Mouse (Mus musculus): ENCODE measurements around the gene Rpl28. TPM values are rescaled to one million over a fixed set of nuclear protein-coding genes. Genes with fewer than 3 reads are reported as not detected.
A peak's percentile ranks its signal among the peaks of the same experiment; 100 is the strongest.

Rpl28 gene
- polyA plus RNA-seq, 1 experiment from 2014 or later, result 169 TPM

DNA sequence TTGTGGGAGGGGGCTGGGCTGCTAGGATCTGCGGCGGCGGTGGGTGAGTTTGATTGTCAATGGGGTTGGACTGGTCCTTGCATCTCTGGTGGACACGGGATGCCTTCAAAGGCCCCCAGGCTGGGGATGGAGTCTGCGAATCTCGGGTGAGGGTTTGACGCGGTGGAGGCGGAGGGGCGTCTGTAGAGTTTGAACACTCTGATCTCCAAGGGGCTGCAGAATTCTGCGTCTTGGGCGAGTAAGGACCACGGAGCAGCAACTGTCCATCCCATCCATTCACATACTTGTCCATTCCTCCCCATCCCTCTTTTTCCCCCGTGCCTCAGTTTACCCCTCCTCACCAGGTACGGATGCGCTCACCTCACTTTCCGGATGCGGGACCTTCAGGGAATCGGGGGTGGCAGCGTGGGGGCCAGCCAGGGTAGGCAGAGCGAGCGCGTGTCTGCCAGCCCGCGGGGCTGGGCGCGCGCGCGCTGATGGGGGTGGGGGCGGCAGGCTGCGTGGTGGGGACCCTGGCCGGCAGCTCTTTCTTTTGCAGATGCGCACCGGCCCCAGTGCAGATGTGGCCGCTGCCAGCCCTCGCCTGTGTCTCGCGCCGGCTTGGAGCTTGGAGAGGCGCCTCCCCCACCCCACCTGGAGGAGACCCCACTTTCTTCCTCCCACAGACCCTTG, 51.7 kb downstream of the Rpl28 start, which contains the start of gene Shisa7:
Gene Shisa7, minus strand, starts transcription at position 452 of the 672 bp plus-strand sequence.
- no peaks in the 10 kb centered on the region for H3K36me3 ChIP-seq (replicated peaks; ENCODE audit: control insufficient read depth, insufficient read depth, low read depth, low read length)
- no peak within 1 kb of the TSS for H3K27ac ChIP-seq (replicated peaks; ENCODE audit: low read depth, low read length)
- H3K4me1 ChIP-seq (ENCODE audit: control insufficient read depth, insufficient read depth, low read length), result peaks cover 10% of the 10 kb centered on the region
- H3K27me3 ChIP-seq (ENCODE audit: control insufficient read depth, insufficient read depth, low read length), result peaks cover 28% of the 10 kb centered on the region
- H3K9ac ChIP-seq (replicated peaks; ENCODE audit: low read length), result peak within 1 kb of the TSS; percentile 32
- no peak for DNase-seq (ENCODE audit: low spot score)
- no peaks in the 10 kb centered on the region for H3K9me3 ChIP-seq (replicated peaks; ENCODE audit: control insufficient read depth, low read length)
- WGBS, result under 1% methylated on average over 41 of the region's 41 CpGs
- H3K4me3 ChIP-seq (ENCODE audit: low read depth, low read length), result peak within 1 kb of the TSS; percentile 39
- peak; percentile 39 for ATAC-seq (replicated peaks; ENCODE audit: insufficient number of reproducible peaks, low FRiP score, low TSS enrichment, low read depth)
- H3K4me2 ChIP-seq (ENCODE audit: low read depth, low read length), result peak within 1 kb of the TSS; percentile 86

Other genes with a start within 250 kb of the Rpl28 start
- gene Syt5, start 245.3 kb upstream of the Rpl28 start, polyA plus RNA-seq (2014; fragmentation: Nextera tagmentation; extraction: Ambion mirVana), result 4.8 and 6.6 TPM in 2 replicates
- gene Ptprh, start 188.8 kb upstream of the Rpl28 start, polyA plus RNA-seq (2014; fragmentation: Nextera tagmentation; extraction: Ambion mirVana), result not detected in 2 replicates
- gene Tmem86b, start 161.5 kb upstream of the Rpl28 start, polyA plus RNA-seq (2014; fragmentation: Nextera tagmentation; extraction: Ambion mirVana), result 0.63 and 2.5 TPM in 2 replicates
- 4.9 and 5.0 TPM in 2 replicates for gene Ppp6r1, start 133.9 kb upstream of the Rpl28 start, polyA plus RNA-seq (2014; fragmentation: Nextera tagmentation; extraction: Ambion mirVana)
- 102 and 104 TPM in 2 replicates for gene Hspbp1, start 107.8 kb upstream of the Rpl28 start, polyA plus RNA-seq (2014; fragmentation: Nextera tagmentation; extraction: Ambion mirVana)
- 2.1 and 2.3 TPM in 2 replicates for gene Brsk1, start 102.3 kb upstream of the Rpl28 start, polyA plus RNA-seq (2014; fragmentation: Nextera tagmentation; extraction: Ambion mirVana)
- gene Tmem150b, start 67.6 kb upstream of the Rpl28 start, polyA plus RNA-seq (2014; fragmentation: Nextera tagmentation; extraction: Ambion mirVana), result not detected in 2 replicates
- gene Kmt5c, start 52.8 kb upstream of the Rpl28 start, polyA plus RNA-seq (2014; fragmentation: Nextera tagmentation; extraction: Ambion mirVana), result 55.7 and 61.6 TPM in 2 replicates
- gene Cox6b2, start 39.8 kb upstream of the Rpl28 start, polyA plus RNA-seq (2014; fragmentation: Nextera tagmentation; extraction: Ambion mirVana), result 41.6 and 42.1 TPM in 2 replicates
- not detected in 2 replicates for gene Fam71e2, start 21.6 kb upstream of the Rpl28 start, polyA plus RNA-seq (2014; fragmentation: Nextera tagmentation; extraction: Ambion mirVana)
- gene Il11, start 10.0 kb upstream of the Rpl28 start, polyA plus RNA-seq (2014; fragmentation: Nextera tagmentation; extraction: Ambion mirVana), result 0.21 TPM in 1 of 2 replicates, not detected in the other
- not detected in 2 replicates for gene Tmem190, start 9.9 kb upstream of the Rpl28 start, polyA plus RNA-seq (2014; fragmentation: Nextera tagmentation; extraction: Ambion mirVana)
- gene Tmem238, start 3.2 kb upstream of the Rpl28 start, polyA plus RNA-seq (2014; fragmentation: Nextera tagmentation; extraction: Ambion mirVana), result 1.3 and 1.4 TPM in 2 replicates
- gene Ube2s, start 19.7 kb downstream of the Rpl28 start, polyA plus RNA-seq (2014; fragmentation: Nextera tagmentation; extraction: Ambion mirVana), result 453 and 487 TPM in 2 replicates
- 0.72 TPM in 2 replicates for gene Shisa7, start 51.8 kb downstream of the Rpl28 start, polyA plus RNA-seq (2014; fragmentation: Nextera tagmentation; extraction: Ambion mirVana)
- gene Isoc2b, start 77.4 kb downstream of the Rpl28 start, polyA plus RNA-seq (2014; fragmentation: Nextera tagmentation; extraction: Ambion mirVana), result 2.4 and 2.9 TPM in 2 replicates
- 0.70 and 0.72 TPM in 2 replicates for gene Isoc2a, start 84.3 kb downstream of the Rpl28 start, polyA plus RNA-seq (2014; fragmentation: Nextera tagmentation; extraction: Ambion mirVana)
- 0.27 TPM in 1 of 2 replicates, not detected in the other for gene Gm36210, start 113.6 kb downstream of the Rpl28 start, polyA plus RNA-seq (2014; fragmentation: Nextera tagmentation; extraction: Ambion mirVana)
- 2.5 and 3.6 TPM in 2 replicates for gene Zfp628, start 122.3 kb downstream of the Rpl28 start, polyA plus RNA-seq (2014; fragmentation: Nextera tagmentation; extraction: Ambion mirVana)
- 2.7 and 2.8 TPM in 2 replicates for gene Nat14, start 129.2 kb downstream of the Rpl28 start, polyA plus RNA-seq (2014; fragmentation: Nextera tagmentation; extraction: Ambion mirVana)
- 0.97 and 1.2 TPM in 2 replicates for gene Ssc5d, start 132.9 kb downstream of the Rpl28 start, polyA plus RNA-seq (2014; fragmentation: Nextera tagmentation; extraction: Ambion mirVana)
- 0.21 TPM in 1 of 2 replicates, not detected in the other for gene Sbk2, start 171.5 kb downstream of the Rpl28 start, polyA plus RNA-seq (2014; fragmentation: Nextera tagmentation; extraction: Ambion mirVana)
- 0.06 TPM in 1 of 2 replicates, not detected in the other for gene Sbk3, start 178.3 kb downstream of the Rpl28 start, polyA plus RNA-seq (2014; fragmentation: Nextera tagmentation; extraction: Ambion mirVana)
- 25.3 and 28.4 TPM in 2 replicates for gene Zfp579, start 203.3 kb downstream of the Rpl28 start, polyA plus RNA-seq (2014; fragmentation: Nextera tagmentation; extraction: Ambion mirVana)
- 7.5 and 9.4 TPM in 2 replicates for gene Zfp524, start 221.5 kb downstream of the Rpl28 start, polyA plus RNA-seq (2014; fragmentation: Nextera tagmentation; extraction: Ambion mirVana)
- 42.5 and 43.0 TPM in 2 replicates for gene Fiz1, start 221.8 kb downstream of the Rpl28 start, polyA plus RNA-seq (2014; fragmentation: Nextera tagmentation; extraction: Ambion mirVana)
- 0.59 TPM in 1 of 2 replicates, not detected in the other for gene Gm44973, start 222.6 kb downstream of the Rpl28 start, polyA plus RNA-seq (2014; fragmentation: Nextera tagmentation; extraction: Ambion mirVana)
- 4.5 and 5.9 TPM in 2 replicates for gene Zfp865, start 227.5 kb downstream of the Rpl28 start, polyA plus RNA-seq (2014; fragmentation: Nextera tagmentation; extraction: Ambion mirVana)
- gene Ccdc106, start 227.7 kb downstream of the Rpl28 start, polyA plus RNA-seq (2014; fragmentation: Nextera tagmentation; extraction: Ambion mirVana), result 14.9 and 15.1 TPM in 2 replicates
- gene 4632433K11Rik, start 241.2 kb downstream of the Rpl28 start, polyA plus RNA-seq (2014; fragmentation: Nextera tagmentation; extraction: Ambion mirVana), result not detected in 2 replicates
- gene Zfp784, start 245.6 kb downstream of the Rpl28 start, polyA plus RNA-seq (2014; fragmentation: Nextera tagmentation; extraction: Ambion mirVana), result 2.7 and 3.3 TPM in 2 replicates